Mouse (Mus musculus) lung, postnatal 0 days (tissue): ENCODE measurements around the gene Cst6.

Experiments
- CTCF ChIP-seq: IDR thresholded peaks from 2 replicates; pipeline ENCODE4 v1.5.1; 2016; ENCODE audit warnings: antibody characterized with exemption, mild to moderate bottlenecking
- EP300 ChIP-seq: IDR thresholded peaks from 2 replicates; pipeline ENCODE4 v1.6.1; 2016; ENCODE audit warnings: antibody characterized with exemption, mild to moderate bottlenecking, control low read depth

DNA sequence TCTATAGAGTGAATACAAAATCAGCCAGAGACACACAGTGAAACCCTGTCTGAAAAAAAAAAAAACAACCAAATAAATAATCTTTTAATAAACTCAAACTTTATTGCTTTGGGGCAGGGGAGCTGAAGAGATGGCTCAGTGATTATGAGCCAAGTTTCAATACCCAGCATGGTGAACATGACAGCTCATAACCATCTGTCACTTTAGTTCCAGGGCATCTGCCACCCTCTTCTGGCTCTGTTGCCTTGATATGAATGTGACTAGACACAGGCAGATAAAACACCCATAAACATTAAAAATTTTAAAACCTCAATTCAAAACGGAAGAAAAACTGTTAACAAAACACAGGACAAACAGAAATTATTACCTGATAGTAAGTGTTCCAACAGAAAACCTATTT, 28.1 kb upstream of the Cst6 start:
- no peak for TF ChIP-seq CTCF
- no peak for TF ChIP-seq EP300
